Mouse (Mus musculus): ENCODE results near the gene Etfbkmt.

DNA sequence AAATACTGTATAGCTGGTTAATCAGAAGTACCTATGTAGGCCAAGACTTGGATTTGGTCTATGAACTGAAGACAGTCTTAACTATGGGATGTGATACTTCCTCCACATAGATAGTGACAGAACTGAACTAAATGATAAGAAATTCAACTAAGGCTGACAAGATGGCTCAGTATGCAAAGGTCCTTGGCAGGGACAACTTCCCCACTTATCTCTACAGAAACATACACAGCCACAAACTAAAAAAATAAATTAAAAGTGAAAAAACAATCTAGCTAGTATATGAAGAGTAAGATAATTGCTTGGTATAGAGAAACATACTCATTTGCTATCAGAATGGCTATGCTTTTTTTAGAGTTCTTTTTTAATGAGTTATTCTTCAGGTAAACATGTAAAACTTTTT is 39.4 kb downstream of the Etfbkmt start:
- TF ChIP-seq CTCF (IDR thresholded peaks at IDR 0.05; ENCODE audit: low read depth, low read length), result no peak
- TF ChIP-seq POLR2A (IDR thresholded peaks at IDR 0.05; ENCODE audit: borderline replicate concordance, low read depth, low read length), result no peak
